Mouse (Mus musculus) embryonic facial prominence, embryonic 13.5 days (tissue): ENCODE data around the gene Adipor2. TPM values are rescaled to one million over a fixed set of nuclear protein-coding genes. Genes with fewer than 3 reads are reported as not detected.

Experiments
- polyA plus RNA-seq: library from polyadenylated mRNA; unstranded; fragments of >200 nt; fragmentation: Nextera tagmentation; extraction: Ambion mirVana; gene quantifications from 2 replicates; pipeline ENCODE4 v1.2.1, GENCODE M21; 2015

The Adipor2 gene
- polyA plus RNA-seq, 1 experiment from 2014 or later = 32.4 TPM

Other genes starting within 250 kb of the Adipor2 start
- 9.6 and 10.0 TPM in 2 replicates for gene Dcp1b, start 242.5 kb downstream of the Adipor2 start, polyA plus RNA-seq
- 9.3 and 10.0 TPM in 2 replicates for gene Cacna1c, start 221.3 kb downstream of the Adipor2 start, polyA plus RNA-seq
- gene Cacna2d4, start 181.2 kb downstream of the Adipor2 start, polyA plus RNA-seq = not detected in 2 replicates
- gene Lrtm2, start 86.9 kb downstream of the Adipor2 start, polyA plus RNA-seq = not detected in 2 replicates
- 3.2 and 3.8 TPM in 2 replicates for gene Fbxl14, start 62.0 kb upstream of the Adipor2 start, polyA plus RNA-seq
- 11.1 TPM in 2 replicates for gene Wnt5b, start 126.6 kb upstream of the Adipor2 start, polyA plus RNA-seq